Mouse (Mus musculus): Measurements from ENCODE around the gene Ift20.
A peak's percentile ranks its signal among the peaks of the same experiment; 100 is the strongest.

The Ift20 gene

DNA sequence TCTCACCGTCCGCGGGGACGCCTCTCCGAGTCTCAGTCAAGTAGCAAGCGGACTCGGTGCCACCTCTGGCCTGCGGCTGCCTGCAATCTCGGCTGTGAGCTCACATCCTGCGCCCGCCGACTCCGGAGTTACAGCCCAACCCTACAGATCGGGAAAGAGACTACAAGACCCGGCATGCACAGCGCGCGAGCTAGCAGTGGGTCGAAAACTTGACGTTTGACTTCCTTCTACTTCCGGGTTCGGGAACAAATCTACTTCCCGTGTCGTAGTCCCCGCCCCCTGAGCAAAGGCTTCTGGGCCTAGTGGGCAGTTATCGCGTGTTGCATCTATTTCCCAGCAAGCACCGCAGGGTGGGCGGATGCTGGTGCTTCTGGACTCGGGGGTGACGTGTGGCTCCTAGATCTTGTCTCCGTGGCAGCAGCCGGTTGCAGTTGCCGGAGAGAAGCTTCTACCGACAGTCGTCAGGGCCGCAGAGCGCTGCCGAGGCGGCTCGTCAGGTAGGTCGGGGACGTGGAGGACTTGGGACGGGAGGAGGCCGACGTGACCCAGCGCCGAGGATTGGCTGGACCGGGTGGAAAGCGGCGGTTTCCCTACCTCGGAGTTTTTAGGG lies at the start of gene Ift20, which contains the start of gene Tnfaip1:
TSS of gene Ift20 (plus strand) at position 282 of the 610 bp plus-strand sequence.
TSS of gene Tnfaip1 (minus strand) at position 253 of the 610 bp plus-strand sequence.
- peak; percentile 91 for DNase-seq (ENCODE audit: low spot score)

DNA sequence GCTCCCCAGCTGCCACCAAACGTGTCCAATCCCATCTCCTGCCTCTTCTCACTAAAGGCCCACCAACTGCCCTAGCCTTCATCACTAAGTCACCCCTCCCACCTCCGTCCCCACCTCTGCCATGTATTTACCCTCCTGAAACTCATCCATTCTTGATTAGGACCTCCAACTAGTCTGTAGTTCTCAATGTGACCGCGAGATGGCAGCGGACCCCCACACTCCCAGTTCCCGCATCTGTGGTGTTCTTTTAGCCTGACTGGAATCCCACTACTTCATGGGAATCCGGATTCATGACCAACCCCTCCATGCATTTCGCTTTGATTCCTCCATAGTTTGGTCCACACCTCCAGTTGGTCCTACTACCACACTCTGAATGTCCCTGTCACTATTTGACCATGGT lies 48.0 kb upstream of the Ift20 start:
- DNase-seq (ENCODE audit: low spot score), result peak; percentile 61

DNA sequence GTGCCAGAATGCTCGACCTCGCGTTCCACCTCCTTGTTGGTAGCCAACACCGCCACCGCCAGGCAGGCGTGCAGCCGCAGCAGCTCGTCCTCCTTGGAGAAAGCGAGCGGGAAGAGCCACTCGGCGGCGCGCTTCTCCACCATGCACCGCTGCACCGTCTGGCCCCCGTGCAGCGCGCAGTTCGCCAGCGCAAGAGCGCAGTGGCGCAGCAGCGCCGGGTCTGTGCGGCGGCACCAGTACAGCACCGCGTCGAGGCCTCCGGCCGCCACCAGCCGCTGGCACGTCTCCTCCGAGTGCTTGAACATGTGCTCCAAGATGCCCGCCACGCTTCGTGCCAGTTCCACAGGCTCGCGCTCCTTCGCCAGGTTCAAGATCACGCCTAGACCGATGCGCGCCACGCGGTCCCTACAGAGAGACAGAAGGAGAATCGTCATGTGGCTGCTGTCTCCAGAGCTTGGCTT lies 45.4 kb upstream of the Ift20 start:
- no peak for DNase-seq (ENCODE audit: low spot score)

DNA sequence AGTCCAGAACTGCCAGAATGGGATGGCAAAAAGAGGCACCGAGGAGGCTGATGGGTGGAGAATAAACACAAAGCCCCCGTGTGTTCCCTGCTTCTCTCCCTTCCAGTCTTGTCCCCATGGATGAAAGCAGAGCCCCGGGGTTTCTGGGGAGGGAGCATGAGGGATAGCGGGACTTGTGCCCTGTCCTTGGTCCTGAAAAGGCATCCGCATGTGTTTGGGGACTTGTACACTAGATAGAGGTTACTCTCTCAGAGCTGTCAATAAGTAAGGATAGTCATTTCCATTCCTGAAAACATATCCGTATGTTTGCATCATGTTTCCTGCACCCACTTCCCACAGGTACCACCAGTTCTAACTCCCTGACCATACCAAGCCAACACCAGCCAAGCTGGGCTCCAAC lies 40.3 kb upstream of the Ift20 start:
- no peak for DNase-seq (ENCODE audit: low spot score)

DNA sequence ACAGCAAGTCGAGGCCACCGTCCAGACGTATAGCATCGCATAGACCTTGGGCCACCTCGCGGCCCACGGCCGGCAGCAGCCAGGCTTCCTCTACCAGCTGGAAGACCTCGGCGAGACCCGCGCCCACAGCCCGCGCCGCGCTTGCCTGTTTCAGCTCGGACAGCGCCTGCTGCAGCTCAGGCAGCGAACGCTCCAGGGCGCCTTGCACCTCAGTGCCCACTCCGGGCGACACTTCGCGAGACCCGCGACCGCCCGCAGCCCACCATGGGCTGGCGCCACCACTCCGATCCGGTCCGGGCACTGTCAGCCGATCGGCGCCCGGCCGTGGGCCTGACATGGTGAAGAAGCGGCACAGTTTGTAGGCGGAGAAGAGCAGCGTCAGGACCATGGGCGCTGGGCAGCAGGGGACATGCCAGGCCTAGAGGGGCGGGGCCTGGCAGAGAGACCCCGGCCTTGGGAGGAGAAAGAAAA lies 39.1 kb upstream of the Ift20 start:
- DNase-seq (ENCODE audit: low spot score), result no peak

DNA sequence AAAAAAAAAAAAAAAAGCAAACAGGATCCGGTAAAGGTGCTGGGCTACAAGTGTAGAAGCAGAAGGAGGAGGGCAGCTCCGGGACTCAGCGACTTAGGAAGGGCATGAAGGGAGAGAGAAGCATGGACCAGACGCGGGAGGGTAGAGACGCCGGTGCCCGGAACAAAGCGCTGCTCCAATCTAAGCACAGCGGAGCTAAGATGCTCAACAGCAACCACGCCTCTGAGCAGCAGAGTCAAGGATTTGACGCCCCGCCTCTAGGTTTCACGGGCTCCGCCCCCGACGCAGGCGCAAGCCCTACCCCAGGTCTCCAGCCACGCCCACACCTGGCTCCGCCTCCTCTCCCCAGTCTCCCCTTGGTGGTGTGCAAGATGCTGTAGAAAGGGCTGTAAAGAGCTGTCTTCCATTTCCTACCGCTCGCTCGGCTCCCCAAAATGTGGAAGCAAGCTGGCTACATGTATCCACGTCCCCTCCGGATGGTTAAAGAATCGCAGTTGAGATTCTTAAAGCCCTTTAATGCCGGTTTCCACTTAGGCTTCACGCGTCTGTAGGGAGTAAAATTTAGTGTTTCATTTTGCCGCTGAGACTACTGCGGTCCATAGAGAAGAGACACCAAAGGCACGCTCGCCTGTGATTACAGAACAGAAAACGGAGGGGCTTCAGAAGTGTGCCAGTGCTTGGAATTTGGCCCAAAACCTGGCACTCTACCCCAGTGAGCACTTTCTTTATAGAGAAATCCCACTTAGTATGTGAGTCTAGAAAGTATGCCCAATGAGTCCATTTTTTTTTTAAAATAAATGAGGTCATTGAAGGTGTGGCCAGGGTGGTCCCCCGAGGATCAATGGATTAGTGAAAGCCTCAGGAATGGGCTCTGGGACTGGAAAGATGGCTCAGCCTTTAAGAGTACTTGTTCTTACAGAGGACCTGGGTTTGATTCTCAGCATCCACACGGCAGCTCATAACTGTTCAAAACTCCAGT lies 38.3 kb upstream of the Ift20 start, which contains the start of gene Sarm1:
TSS of gene Sarm1 (minus strand) at position 211 of the 979 bp plus-strand sequence.
- peak; percentile 86 for DNase-seq (ENCODE audit: low spot score)

DNA sequence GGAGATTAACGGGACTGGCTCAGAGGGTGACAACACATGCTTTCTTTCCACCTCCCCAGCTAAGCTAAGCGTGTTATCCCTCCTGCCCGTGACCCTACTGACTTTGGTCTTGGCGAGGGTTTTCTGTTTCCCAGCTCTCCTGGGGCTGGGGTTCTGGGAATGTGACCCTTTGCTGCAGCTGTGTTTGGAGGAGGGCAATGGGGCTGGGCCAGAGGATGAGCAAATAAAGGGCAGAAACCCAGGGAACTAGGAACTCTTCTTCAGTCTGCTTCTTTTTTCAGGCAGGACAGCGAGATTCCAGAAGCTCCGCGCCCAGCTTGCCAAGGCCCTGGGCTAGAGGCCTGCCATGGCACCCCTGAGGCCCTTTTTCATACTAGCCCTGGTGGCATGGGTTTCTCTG lies 37.2 kb upstream of the Ift20 start, which contains the start of gene Vtn:
TSS of gene Vtn (plus strand) at position 88 of the 400 bp plus-strand sequence.
- no peak for DNase-seq (ENCODE audit: low spot score)

DNA sequence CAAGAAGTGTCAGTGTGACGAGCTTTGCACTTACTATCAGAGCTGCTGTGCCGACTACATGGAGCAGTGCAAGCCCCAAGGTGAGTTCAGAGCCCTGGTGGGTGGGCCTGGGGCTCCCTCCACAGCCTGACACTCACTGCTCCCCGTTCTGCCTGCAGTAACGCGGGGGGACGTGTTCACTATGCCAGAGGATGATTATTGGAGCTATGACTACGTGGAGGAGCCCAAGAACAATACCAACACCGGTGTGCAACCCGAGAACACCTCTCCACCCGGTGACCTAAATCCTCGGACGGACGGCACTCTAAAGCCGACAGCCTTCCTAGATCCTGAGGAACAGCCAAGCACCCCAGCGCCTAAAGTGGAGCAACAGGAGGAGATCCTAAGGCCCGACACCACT lies 36.6 kb upstream of the Ift20 start:
- DNase-seq (ENCODE audit: low spot score), result no peak

DNA sequence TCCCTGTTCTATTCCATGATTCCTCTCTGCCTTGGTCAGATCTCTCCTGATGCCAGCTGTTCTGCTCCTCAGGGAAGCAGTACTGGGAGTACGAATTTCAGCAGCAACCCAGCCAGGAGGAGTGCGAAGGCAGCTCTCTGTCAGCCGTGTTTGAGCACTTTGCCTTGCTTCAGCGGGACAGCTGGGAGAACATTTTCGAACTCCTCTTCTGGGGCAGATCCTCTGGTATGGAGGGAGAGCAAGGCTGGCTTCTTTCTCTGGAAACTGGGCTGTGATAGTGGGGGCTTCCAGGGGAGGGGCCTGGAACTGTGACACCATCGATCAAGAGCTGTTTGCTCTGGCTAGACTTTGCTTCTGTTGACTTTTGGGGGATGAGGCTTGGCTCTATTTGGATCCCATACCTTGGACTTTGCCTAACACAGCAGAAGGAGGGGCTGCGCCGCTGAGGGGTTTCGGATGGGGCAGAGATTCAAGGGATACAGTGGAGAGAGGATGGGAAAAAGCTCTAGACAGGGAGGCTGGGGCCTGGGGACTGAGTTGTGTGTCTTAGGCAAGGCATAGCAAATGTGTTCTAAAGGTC lies 35.4 kb upstream of the Ift20 start:
- DNase-seq (ENCODE audit: low spot score), result no peak

DNA sequence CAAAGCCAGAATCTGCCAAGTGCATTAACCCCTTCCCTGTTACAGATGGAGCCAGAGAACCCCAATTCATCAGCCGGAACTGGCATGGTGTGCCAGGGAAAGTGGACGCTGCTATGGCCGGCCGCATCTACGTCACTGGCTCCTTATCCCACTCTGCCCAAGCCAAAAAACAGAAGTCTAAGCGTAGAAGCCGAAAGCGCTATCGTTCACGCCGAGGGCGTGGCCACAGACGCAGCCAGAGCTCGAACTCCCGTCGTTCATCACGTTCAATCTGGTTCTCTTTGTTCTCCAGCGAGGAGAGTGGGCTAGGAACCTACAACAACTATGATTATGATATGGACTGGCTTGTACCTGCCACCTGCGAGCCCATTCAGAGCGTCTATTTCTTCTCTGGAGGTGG lies 34.6 kb upstream of the Ift20 start:
- no peak for DNase-seq (ENCODE audit: low spot score)

DNA sequence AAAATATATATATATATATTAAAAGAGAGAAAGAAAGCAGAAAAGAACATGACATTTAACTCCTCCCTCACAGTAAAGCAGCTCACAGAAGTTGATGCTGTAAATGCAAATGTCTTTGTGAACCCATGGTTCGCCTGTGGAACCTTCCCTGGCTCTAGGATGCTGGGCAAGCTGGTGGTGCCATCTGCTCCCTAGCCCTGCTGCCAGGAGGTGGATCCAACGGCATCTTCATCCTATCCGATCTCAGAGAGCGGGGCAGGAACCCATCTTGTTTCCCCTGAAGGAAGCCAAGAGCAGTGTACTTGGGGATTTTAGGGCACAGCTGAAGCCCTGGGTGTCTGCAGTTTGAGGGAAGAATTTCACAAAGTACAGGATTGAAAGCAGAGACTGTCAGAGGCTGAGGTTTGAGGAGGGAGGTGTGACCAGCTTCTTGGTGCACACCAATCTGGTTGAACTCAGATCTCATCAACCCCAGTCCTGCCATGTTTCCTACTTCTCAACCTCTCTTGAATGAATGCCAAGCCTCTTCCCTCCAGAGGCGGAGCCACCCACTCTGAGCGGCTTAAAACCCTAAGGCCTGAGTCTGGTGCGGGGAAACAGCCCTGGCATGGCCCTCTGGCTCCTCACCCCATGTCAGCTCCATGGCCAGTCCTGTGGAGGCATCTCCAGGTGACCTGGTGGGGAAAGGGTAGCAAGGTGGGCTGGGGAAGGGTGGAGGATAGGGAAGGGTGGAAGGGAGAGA lies 33.1 kb upstream of the Ift20 start, which contains the start of gene Sebox:
TSS of gene Sebox (plus strand) at position 539 of the 742 bp plus-strand sequence.
- DNase-seq (ENCODE audit: low spot score), result no peak

DNA sequence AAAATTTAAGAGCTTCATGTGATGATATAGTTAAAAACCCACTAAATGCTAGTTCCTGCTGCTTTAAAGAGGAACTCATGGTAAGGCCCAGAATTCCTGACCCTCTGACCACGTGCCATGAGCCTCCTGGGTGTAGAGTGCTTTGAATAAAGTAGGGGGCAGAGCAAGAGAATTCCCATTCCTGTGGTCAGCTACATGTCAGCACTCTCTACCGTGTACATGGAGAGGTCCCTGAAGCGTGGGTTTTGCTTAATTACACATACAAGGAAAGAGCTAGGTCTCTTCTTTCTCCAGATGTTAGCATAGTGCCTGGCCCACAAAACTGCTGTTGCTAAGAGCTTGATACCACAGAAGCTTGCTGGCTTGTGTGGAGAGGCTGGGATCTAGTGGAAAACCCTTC lies 30.7 kb upstream of the Ift20 start:
- no peak for DNase-seq (ENCODE audit: low spot score)

DNA sequence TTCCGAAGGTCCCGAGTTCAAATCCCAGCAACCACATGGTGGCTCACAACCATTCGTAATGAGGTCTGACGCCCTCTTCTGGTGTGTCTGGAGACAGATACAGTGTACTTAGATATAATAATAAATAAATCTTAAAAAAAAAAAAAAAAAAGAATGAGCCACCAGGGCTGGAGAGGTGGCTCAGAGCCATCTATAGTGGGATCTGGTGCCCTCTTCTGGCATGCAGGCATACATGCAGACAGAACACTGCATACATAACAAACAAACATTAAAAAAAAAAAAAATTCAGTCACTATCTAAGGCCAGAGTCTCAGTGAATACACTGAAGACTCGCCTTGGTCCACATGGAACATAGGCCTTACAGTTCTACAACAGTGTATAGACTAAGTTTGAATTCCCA lies 27.0 kb upstream of the Ift20 start:
- DNase-seq (ENCODE audit: low spot score), result no peak

DNA sequence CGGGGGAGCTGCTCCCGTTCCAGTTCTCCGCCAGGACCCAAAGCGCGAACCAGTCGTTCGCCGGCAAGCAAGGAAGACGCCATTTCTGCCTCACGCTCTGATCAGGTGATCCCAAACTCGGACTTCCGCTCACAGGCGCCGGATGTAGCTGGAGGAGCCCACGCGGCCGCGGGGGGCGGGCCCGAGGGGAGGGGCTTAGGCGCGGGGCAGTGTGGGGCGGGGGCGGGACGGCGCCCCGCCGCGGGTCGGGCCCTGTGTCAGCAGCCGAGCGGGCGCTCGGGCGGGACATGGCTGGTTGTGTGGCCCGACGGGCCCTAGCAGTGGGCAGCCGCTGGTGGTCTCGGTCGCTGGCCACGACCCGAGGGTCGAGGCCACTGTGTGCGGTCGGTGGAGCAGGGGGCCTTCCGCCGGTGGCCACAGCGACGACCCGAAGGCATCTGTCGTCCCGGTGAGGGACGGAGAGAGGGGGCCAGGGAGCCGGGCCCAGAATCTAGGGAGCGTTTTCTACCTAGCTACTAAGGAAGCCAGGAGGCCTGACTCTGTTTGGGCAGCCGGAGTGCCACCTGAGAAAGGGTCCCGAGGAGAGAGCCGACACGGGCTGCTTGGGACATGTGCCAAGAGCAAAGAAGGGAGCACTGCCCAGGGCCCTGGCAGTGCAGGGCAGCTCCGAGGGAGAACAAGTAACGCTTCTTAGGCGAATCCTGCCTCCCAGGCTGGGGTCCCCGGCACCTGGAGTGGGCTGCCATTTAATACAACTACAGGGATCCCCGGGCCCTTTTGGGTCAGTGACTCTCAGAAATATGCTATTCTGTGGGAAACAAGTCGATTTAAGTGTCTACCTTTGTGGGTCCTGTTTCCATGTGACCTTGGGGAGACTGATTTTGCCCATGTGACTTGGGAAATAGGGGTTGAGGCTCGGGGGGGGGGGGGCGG lies 23.9 kb upstream of the Ift20 start, which contains the start of the genes Tmem199 and Poldip2:
TSS of gene Tmem199 (minus strand) at position 148 of the 933 bp plus-strand sequence.
TSS of gene Poldip2 (plus strand) at position 169 of the 933 bp plus-strand sequence.
- peak; percentile 84 for DNase-seq (ENCODE audit: low spot score)

DNA sequence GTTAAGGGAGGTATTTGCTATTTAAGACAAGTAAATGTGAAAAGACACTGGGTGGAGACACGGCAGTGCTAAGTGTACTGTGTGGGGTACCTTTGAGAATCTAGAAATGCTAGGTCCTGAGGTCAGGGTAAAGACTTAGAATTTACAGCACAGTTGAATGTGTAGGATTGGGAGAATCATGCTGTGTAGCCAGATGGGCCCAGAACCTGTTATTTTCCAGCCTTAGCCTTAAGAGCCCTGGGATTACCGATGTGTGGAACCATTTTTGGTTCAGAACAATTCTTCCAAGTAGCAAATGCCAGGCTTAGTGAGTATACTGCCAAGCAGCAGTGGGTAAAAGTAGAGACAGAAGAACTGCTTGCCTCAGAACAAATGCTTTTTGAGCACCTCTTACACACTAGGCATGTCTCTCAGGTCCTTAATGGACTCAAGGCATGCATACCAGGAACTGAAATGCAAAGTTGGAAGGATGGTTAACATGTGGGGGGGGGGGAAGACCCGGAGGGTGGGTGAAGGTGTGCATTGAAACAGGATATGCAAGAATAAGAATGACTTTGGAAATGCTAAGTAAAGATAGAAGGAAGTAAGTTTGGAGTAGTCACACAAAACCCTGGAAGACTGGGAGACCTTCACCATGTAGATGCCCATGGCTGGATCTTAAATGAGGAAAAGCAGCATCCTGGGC lies 22.9 kb upstream of the Ift20 start:
- no peak for DNase-seq (ENCODE audit: low spot score)

DNA sequence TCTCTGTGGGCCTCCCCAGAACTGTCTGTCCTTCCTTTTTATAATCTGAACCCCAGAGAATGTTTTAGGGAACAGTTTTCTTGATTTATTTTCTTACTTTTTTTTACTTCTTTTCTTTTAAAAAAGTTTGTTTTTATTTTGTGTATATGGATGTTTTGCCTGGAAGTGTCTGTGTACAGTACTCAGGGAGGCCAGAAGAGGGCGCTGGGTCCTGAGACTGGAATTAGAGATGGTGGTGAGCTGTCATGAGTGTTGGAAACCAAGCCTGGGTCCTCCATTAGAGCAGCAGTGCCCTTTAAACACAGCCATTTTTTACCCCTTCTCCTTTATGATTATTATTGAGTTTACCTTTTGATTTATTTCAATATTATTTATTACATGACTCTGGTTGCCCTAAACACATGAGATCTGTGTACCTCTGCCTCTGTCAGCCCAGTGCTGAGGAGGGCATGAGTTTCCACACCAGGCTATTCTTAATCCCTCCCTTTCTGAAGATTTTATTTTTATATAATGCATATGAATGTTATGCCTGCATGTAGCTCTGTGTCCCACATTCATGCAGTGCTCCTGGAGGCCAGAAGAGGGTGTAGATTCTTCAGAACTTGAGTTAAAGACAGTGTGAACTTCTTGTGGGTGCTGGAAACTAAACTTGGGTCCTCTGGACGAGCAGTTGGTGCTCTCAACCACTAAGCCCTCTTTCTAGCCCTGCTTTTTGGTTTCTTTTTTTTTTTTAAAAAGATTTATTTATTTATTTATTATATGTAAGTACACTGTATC lies 20.4 kb upstream of the Ift20 start:
- DNase-seq (ENCODE audit: low spot score), result no peak

DNA sequence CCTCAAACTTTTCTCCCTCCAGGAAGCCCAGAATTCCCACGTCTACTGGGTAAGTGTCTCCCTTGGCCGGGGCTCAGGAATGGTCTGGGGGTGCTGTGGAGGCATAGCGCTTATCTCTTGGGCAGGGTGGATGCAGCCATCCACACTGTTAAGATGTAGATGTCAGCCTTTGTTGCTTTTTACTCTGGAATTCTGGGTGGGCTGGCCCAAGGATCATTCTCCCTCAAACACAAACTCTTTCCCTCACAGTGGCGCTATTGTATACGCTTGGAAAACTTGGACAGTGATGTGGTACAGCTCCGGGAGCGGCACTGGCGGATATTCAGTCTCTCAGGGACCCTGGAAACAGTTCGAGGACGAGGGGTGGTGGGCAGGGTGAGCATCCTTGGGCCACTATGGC lies 17.2 kb upstream of the Ift20 start:
- no peak for DNase-seq (ENCODE audit: low spot score)

DNA sequence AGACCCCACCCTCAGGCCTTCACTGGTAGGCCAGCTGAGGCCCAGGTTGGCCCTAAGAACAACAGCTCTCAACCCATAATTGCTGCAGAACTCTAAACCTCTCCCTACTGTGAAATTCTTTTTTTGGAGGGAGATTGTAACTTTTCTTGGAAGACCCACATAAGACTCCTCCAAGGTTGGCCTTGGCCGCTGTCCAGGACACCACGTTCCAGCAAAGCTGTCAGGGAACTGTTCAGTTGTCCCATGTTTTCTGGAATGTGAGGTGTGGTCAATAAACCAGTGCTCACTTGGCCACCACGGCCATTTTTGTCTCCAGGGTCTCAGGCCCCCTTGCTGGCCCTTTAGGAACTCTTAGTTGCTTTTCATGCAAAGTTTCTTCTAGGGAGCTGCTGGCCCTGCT lies 14.3 kb upstream of the Ift20 start:
- DNase-seq (ENCODE audit: low spot score), result no peak

DNA sequence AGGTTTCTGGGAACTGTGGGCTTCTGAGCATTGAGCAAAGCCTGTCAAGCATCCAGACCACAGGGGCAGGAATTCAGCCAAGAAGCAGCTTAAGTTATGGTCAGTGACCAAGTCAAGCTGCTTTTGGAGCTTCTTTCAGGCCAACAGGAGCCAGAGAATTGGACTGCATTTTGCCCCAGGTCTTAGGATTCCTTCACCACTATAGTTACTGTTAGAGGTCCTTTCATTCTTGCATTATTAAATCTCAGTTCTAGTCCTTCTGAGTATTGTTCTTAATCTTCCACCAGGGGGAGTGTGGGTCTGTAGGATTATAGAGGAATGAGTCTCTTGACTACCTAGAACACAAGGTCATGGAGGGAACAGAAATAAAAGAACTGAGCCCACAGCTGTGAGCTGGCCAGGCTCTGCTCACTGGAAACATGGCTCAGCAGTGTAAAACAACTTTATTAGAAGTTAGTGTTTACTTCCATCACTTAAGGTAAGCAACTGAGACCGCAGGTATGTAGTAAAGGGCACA lies 13.6 kb upstream of the Ift20 start:
- no peak for DNase-seq (ENCODE audit: low spot score)

Measured in urinary bladder, postnatal 25 days (tissue).